Mouse (Mus musculus) spleen, adult 2 months (tissue): Measurements from ENCODE around the gene Ifitm1.

Experiments used
- CTCF ChIP-seq: fragments of 200-500 bp; IDR thresholded peaks from 2 replicates; pipeline ENCODE4 v1.5.1; 2011; ENCODE audit warnings: mild to moderate bottlenecking, inconsistent platforms; ENCODE audit not compliant: insufficient read depth, insufficient read length, insufficient replicate concordance; ENCODE audit errors: extremely low read depth
- POLR2A ChIP-seq: fragments of 200-500 bp; IDR thresholded peaks from 2 replicates; pipeline ENCODE4 v1.6.1; 2011; ENCODE audit warnings: low read depth, low read length, inconsistent platforms

GRCm38 (mm10) chr7:140949255-140949654 lies 17.8 kb upstream of the Ifitm1 start:
- no peak for TF ChIP-seq POLR2A
- no peak for TF ChIP-seq CTCF
